Mouse (Mus musculus) bone marrow macrophage, adult 2 months (primary cell): ENCODE measurements at regions not wholly inside any gene's neighbourhood (a gene's known extent, or its start where the extent isn't known, plus 50 kb on each side); places are given as distances from the start of the nearest gene placed in this dataset.

Experiments
- H3K27ac ChIP-seq: 2 replicates; pipeline ENCODE4 v1.5.1; 2012; ENCODE audit warnings: low read depth, low read length; ENCODE audit not compliant: insufficient read depth
- H3K4me1 ChIP-seq: 2 replicates; pipeline ENCODE4 v1.6.1; 2012; ENCODE audit warnings: low read length; ENCODE audit not compliant: control insufficient read depth, insufficient read depth
- H3K4me3 ChIP-seq: 2 replicates; pipeline ENCODE4 v1.5.1; 2012; ENCODE audit warnings: mild to moderate bottlenecking, low read length, moderate library complexity; ENCODE audit not compliant: insufficient read depth
- CTCF ChIP-seq: IDR thresholded peaks from 2 replicates; pipeline ENCODE4 v1.5.1; 2012; ENCODE audit warnings: low read depth, mild to moderate bottlenecking, low read length, moderate library complexity
- POLR2A ChIP-seq: IDR thresholded peaks from 2 replicates; pipeline ENCODE4 v1.6.1; 2012; ENCODE audit warnings: mild to moderate bottlenecking, low read depth, low read length, borderline replicate concordance

- no peaks in the 10 kb centered on the region for H3K4me1 ChIP-seq
- H3K27ac ChIP-seq: no peak overlapping the region
- H3K4me3 ChIP-seq: no peak overlapping the region
- TF ChIP-seq POLR2A: no peak
- no peak for TF ChIP-seq CTCF
Observed at GRCm38 (mm10) chr9:97190321-97190860, 79.4 kb upstream of the Slc25a36 start.

DNA sequence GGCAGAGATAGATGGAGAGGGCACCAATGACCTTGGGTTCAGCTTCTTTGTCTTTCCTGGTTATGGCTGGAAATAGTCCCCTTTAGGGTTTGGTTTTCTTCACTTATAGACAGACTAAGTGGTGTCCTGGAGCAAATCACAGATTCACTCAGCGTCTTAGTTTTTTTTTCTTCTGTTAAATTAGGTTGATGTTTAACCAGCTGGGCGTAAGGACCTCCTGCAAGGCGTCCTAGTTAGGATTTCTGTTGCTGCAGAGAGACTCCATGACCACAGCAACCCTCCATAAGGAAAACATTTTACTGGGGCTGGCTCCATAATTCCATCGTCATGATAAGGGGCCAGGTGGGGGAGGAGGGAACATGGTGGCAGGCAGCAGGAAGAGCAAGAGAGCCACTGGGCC is 78.7 kb upstream of the Slc25a36 start:
- TF ChIP-seq CTCF (no peak), POLR2A (no peak)
- Histone ChIP-seq H3K27ac (no peak overlapping the region), H3K4me3 (no peak overlapping the region), H3K4me1 (no peaks in the 10 kb centered on the region)

DNA sequence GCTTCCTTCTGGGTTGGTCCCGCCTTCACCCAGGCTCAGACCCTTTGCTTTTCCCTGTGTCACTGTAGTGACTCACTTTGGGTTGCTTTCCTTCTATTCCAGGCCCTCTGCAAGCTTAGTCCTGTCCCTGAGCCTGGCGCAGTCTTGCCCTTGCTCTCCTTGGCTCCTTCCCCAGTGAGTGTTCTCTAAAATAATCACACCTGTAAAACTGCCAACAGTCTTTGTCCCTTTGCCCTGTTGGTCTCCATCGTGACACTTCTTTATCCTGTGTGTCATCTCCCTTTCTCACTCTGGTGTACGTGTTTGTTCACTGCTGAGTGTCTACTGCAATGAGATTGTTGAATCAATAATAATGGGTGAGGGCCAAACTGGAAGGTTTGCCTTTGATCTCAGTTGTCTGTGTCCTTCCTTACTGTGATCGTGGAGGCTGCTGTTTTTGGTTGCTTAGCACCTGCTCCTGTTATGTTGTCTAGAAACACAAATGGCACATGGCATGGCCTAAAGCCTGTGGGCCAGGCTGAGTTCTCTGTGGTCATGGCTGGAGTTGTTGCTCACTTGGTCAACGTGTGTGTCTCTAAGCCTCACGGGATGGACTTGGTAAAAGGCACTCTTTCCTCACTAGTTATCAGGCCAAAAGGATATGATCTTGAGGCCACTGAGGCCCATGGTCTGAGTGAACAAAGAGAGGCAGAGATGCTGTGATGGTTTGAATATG is 77.8 kb upstream of the Slc25a36 start:
- Histone ChIP-seq H3K4me1 (no peaks in the 10 kb centered on the region), H3K27ac (no peak overlapping the region), H3K4me3 (no peak overlapping the region)
- TF ChIP-seq POLR2A: no peak

- Histone ChIP-seq H3K4me1 (no peaks in the 10 kb centered on the region), H3K4me3 (no peak overlapping the region), H3K27ac (no peak overlapping the region)
- TF ChIP-seq CTCF (no peak), POLR2A (no peak)
Observed at GRCm38 (mm10) chr9:97173230-97173951, 62.4 kb upstream of the Slc25a36 start.

- no peak overlapping the region for H3K4me3 ChIP-seq
- TF ChIP-seq CTCF (no peak), POLR2A (no peak)
- H3K27ac ChIP-seq: no peak overlapping the region
- no peaks in the 10 kb centered on the region for H3K4me1 ChIP-seq
Observed at GRCm38 (mm10) chr9:97172075-97172474, 61.1 kb upstream of the Slc25a36 start.

GRCm38 (mm10) chr9:97171484-97171883 is 60.5 kb upstream of the Slc25a36 start:
- no peak overlapping the region for H3K4me3 ChIP-seq
- TF ChIP-seq CTCF (no peak), POLR2A (no peak)
- H3K4me1 ChIP-seq: no peaks in the 10 kb centered on the region
- no peak overlapping the region for H3K27ac ChIP-seq

- Histone ChIP-seq H3K4me1 (no peaks in the 10 kb centered on the region), H3K4me3 (no peak overlapping the region), H3K27ac (no peak overlapping the region)
- no peak for TF ChIP-seq CTCF
Observed at GRCm38 (mm10) chr9:97170836-97171235, 59.9 kb upstream of the Slc25a36 start.

DNA sequence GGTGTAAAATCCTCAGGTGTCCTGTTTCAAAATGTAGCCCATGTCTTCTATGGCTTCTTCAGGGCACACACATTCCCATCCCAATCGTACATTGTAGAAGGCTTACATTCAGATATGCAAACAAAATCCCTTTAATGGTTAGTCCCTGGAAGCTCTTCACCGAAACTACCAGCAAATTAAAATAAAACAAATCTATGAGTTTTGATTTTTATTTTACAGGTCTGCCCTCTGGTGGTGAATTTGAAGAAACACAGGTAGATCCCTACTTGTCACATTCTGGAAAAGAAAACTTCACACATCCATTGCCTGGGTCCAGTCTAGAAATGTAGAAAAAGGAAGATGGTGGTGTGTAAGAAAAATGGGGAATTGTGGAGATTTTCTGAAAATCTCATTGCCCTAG is 51.5 kb upstream of the Slc25a36 start:
- Histone ChIP-seq H3K27ac (no peak overlapping the region), H3K4me3 (no peak overlapping the region), H3K4me1 (no peaks in the 10 kb centered on the region)
- TF ChIP-seq CTCF (no peak), POLR2A (no peak)
